Mouse (Mus musculus) thymus, adult 2 months (tissue): ENCODE data around the gene Gm11172. TPM values are rescaled to one million over a fixed set of nuclear protein-coding genes. Genes with fewer than 3 reads are reported as not detected.
A peak's percentile ranks its signal among the peaks of the same experiment; 100 is the strongest.

Source experiments
- DNase-seq: peaks from one replicate; pipeline ENCODE4 v3.0.0; 2021
- H3K27ac ChIP-seq: fragments of 200-500 bp; 2 replicates; pipeline ENCODE4 v1.5.1; 2012; ENCODE audit warnings: low read length, control low read depth; ENCODE audit not compliant: control insufficient read depth, insufficient read depth
- H3K27me3 ChIP-seq: fragments of 200-500 bp; 2 replicates; pipeline ENCODE4 v1.6.1; 2012; ENCODE audit warnings: mild to moderate bottlenecking, low read length, moderate library complexity, mixed read lengths; ENCODE audit not compliant: control insufficient read depth, insufficient read depth
- H3K36me3 ChIP-seq: fragments of 200-500 bp; 2 replicates; pipeline ENCODE4 v1.6.1; 2012; ENCODE audit warnings: mild to moderate bottlenecking, low read length, moderate library complexity; ENCODE audit not compliant: control insufficient read depth, insufficient read depth
- H3K4me1 ChIP-seq: fragments of 200-500 bp; replicated peaks from 2 replicates; pipeline ENCODE4 v1.6.1; 2012; ENCODE audit warnings: low read length; ENCODE audit not compliant: control insufficient read depth, insufficient read depth
- H3K4me3 ChIP-seq: fragments of 200-500 bp; 2 replicates; pipeline ENCODE4 v1.5.1; 2012; ENCODE audit warnings: mild to moderate bottlenecking, low read length, control low read depth, moderate library complexity; ENCODE audit not compliant: control insufficient read depth, insufficient read depth
- CTCF ChIP-seq: fragments of 200-500 bp; IDR thresholded peaks from 2 replicates; pipeline ENCODE4 v1.5.1; 2012; ENCODE audit warnings: mild to moderate bottlenecking, control low read depth, low read length, moderate library complexity, borderline replicate concordance; ENCODE audit not compliant: control insufficient read depth, poor library complexity, insufficient read depth; ENCODE audit errors: extremely low read depth
- POLR2A ChIP-seq: fragments of 200-500 bp; IDR thresholded peaks from 2 replicates; pipeline ENCODE4 v1.6.1; 2012; ENCODE audit warnings: mild to moderate bottlenecking, low read length, control low read depth, moderate library complexity; ENCODE audit not compliant: control insufficient read depth, poor library complexity, insufficient read depth; ENCODE audit errors: extremely low read depth
- WGBS: fragments of 180-500 bp; shearing (Covaris S2); methylation state at CpG from one replicate; pipeline ENCODE4 v1.1.7; 2018; 5-methylcytosine and 5-hydroxymethylcytosine counted together
- polyA plus RNA-seq: library from polyadenylated mRNA; depleted of rRNA; stranded (reverse); fragments of >200 nt; gene quantifications from 2 replicates; pipeline ENCODE4 v1.2.3, GENCODE M21; 2012

Gene Gm11172
- polyA plus RNA-seq, 1 experiment = not detected

GRCm38 (mm10) chr16:10827269-10827668 is 14.6 kb downstream of the Gm11172 start:
- Histone ChIP-seq H3K36me3 (no peaks in the 10 kb centered on the region), H3K4me1 (peaks cover 47% of the 10 kb centered on the region)
- peak; percentile 53 for DNase-seq

DNA sequence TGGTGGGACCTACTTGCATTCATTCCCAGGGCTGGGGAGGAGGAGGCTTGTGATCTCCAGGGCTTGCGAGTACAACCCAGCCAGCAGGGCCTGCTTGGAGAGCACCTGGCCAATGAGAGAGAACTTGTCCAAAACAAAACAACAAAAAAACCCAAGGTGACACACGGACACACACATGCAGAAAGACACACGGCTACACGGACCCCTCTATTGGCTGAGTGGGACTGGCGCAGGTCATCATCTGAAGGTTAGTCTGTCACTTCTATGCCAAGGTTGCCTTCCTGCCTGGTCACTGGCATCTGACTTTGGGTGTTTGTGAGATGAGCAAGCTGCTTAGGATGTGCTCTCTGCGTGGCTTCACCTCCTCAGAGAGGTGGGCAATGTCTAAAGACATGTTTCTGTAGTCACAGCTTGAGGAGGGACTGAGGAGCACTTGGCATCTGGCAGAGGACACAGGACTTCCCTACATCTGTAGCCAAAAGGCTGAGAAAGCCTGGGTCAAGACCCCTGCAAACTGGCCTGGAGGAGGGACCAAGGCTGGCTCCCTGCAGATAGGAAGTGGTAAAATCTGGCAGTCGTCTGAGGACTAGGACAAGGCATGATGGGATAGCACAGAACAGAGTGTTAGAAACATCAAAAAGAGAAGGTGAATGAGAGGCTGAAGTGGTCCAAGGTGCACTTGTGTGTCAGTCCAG is 15.2 kb downstream of the Gm11172 start:
- H3K36me3 ChIP-seq = no peaks in the 10 kb centered on the region
- no peaks in the 10 kb centered on the region for H3K27me3 ChIP-seq
- peak; percentile 48 for DNase-seq
- WGBS = 47% methylated on average over 7 of the region's 7 CpGs
- TF ChIP-seq CTCF = no peak
- no peak for TF ChIP-seq POLR2A
- peak overlapping the region; percentile 96 for H3K27ac ChIP-seq
- no peak overlapping the region for H3K4me3 ChIP-seq
- peaks cover 47% of the 10 kb centered on the region for H3K4me1 ChIP-seq

More at GRCm38 (mm10) chr16:10827269-10827668, 14.6 kb downstream of the Gm11172 start:
- Histone ChIP-seq H3K27ac (peak overlapping the region; percentile 96), H3K4me3 (peak overlapping the region; percentile 2; the same call in 1 of the 2 replicates), H3K27me3 (no peaks in the 10 kb centered on the region)
- 50% methylated on average over 9 of the region's 9 CpGs for WGBS
- no peak for TF ChIP-seq CTCF
- TF ChIP-seq POLR2A = peak; percentile 40; the same call in 1 of the 2 replicates

- no peaks in the 10 kb centered on the region for H3K27me3 ChIP-seq
- DNase-seq = no peak
- H3K4me1 ChIP-seq = peaks cover 47% of the 10 kb centered on the region
- WGBS = 21% methylated on average over 4 of the region's 4 CpGs
- no peak overlapping the region for H3K4me3 ChIP-seq
- peak overlapping the region; percentile 96 for H3K27ac ChIP-seq
- TF ChIP-seq CTCF (no peak), POLR2A (no peak)
- H3K36me3 ChIP-seq = no peaks in the 10 kb centered on the region
Measured at GRCm38 (mm10) chr16:10828461-10828805, 15.7 kb downstream of the Gm11172 start.

GRCm38 (mm10) chr16:10834542-10834910 is 21.8 kb downstream of the Gm11172 start:
- no peak for TF ChIP-seq CTCF
- no peak for TF ChIP-seq POLR2A
- Histone ChIP-seq H3K27me3 (no peaks in the 10 kb centered on the region), H3K27ac (peak overlapping the region; percentile 7; the same call in 1 of the 2 replicates)

DNA sequence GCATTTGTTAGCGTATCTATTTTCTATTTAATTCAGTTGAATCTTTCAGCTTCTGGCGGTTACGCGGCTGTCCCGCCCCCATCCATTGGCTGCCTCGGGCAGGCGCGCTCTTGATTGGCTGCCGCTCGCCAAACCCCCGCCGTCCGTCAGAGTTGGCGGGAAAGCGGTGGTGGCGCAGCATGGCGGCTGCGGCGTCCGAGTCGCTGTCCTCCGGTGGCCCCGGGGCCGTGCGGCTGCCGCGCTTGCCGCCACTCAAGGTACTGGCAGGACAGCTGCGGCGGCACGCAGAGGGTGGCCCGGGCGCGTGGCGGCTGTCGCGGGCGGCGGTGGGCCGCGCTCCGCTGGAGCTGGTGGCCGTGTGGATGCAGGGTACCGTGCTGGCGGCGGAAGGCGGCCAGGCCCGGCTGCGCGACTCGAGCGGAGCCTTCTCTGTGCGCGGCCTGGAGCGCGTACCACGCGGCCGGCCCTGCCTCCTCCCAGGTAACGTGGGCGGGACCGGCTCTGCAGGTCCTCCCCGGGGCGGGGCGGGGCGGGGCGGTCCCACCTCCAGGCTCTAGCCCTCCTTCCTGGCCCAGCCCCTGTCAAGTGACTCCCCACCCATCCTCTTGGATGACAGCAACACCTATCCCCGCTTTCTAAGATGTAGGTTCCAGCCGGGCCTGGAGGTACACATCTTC is 22.3 kb downstream of the Gm11172 start, which contains the start of gene Rmi2:
Rmi2 (plus strand) TSS at position 149 of the 677 bp plus-strand sequence.
- H3K27ac ChIP-seq = peak within 1 kb of the TSS; percentile 96
- peaks cover 37% of the 10 kb centered on the region for H3K4me1 ChIP-seq
- DNase-seq = peak; percentile 90

More at GRCm38 (mm10) chr16:10834542-10834910, 21.8 kb downstream of the Gm11172 start:
- Histone ChIP-seq H3K4me1 (peaks cover 37% of the 10 kb centered on the region), H3K4me3 (peak overlapping the region; percentile 79; the same call in 1 of the 2 replicates), H3K36me3 (no peaks in the 10 kb centered on the region)
- WGBS = 5% methylated on average over 12 of the region's 12 CpGs
- DNase-seq = no peak

DNA sequence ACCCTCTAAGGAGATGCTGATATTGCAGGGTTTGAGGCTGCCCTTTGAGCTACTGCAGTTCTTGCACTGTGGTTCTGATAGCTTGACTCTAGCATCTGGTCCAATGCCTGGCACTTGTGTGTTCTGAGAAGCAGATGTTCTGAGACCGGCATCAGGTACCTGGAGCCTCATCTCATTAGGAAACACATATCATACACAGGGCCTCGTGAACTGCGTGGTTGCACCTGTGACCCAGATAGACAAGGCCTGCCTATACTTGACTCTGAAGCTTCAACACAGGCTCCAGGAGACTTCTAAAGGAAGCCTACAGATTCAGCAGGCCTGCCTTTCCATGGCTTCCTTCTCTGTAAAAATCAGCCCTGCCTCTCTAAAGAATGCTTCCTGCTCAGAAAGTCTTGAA is 23.7 kb downstream of the Gm11172 start:
- 6% methylated on average over 3 of the region's 3 CpGs for WGBS
- Histone ChIP-seq H3K4me1 (peaks cover 47% of the 10 kb centered on the region), H3K4me3 (no peak overlapping the region; the same call in 1 of the 2 replicates), H3K27ac (peak overlapping the region; percentile 96), H3K36me3 (no peaks in the 10 kb centered on the region), H3K27me3 (no peaks in the 10 kb centered on the region)
- no peak for TF ChIP-seq CTCF
- DNase-seq = peak; percentile 68

More for the DNA sequence above, 22.3 kb downstream of the Gm11172 start, which contains the start of gene Rmi2:
- Histone ChIP-seq H3K27me3 (no peaks in the 10 kb centered on the region), H3K36me3 (no peaks in the 10 kb centered on the region), H3K4me3 (peak within 1 kb of the TSS; percentile 79)
- WGBS = under 1% methylated on average over 69 of the region's 69 CpGs
- TF ChIP-seq CTCF (peak; percentile 51; the same call in 1 of the 2 replicates), POLR2A (peak; percentile 72)

- no peaks in the 10 kb centered on the region for H3K27me3 ChIP-seq
- no peak for TF ChIP-seq POLR2A
- no peak for TF ChIP-seq CTCF
Measured at GRCm38 (mm10) chr16:10837250-10837649, 24.5 kb downstream of the Gm11172 start.

More at GRCm38 (mm10) chr16:10837250-10837649, 24.5 kb downstream of the Gm11172 start:
- H3K27ac ChIP-seq = peak overlapping the region; percentile 96
- H3K4me1 ChIP-seq = peaks cover 52% of the 10 kb centered on the region
- WGBS = 95% methylated on average over 3 of the region's 3 CpGs
- no peak for DNase-seq
- no peak overlapping the region for H3K4me3 ChIP-seq
- no peaks in the 10 kb centered on the region for H3K36me3 ChIP-seq
